Mouse (Mus musculus) neural tube, embryonic 13.5 days (tissue): ENCODE results near the gene Ntrk1. TPM values are rescaled to one million over a fixed set of nuclear protein-coding genes. Genes with fewer than 3 reads are reported as not detected.

Source experiments
- ATAC-seq: fragments of 200-750 bp; cut with Nextera tagmentation; 2 replicates; pipeline ENCODE4 v1.8.0; 2017; ENCODE audit warnings: low read depth, mild to moderate bottlenecking, moderate TSS enrichment, moderate library complexity
- H3K27ac ChIP-seq: fragments of 300-500 bp; sonication (generic); replicated peaks from 2 replicates; pipeline ENCODE4 v1.5.1; 2015; ENCODE audit warnings: moderate library complexity, mild to moderate bottlenecking, inconsistent platforms
- H3K27me3 ChIP-seq: fragments of 300-500 bp; sonication (generic); 2 replicates; pipeline ENCODE4 v1.6.1; 2015; ENCODE audit warnings: mild to moderate bottlenecking, inconsistent platforms
- H3K36me3 ChIP-seq: fragments of 300-500 bp; sonication (generic); 2 replicates; pipeline ENCODE4 v1.6.1; 2015; ENCODE audit warnings: mild to moderate bottlenecking, inconsistent platforms
- H3K4me1 ChIP-seq: fragments of 300-500 bp; sonication (generic); replicated peaks from 2 replicates; pipeline ENCODE4 v1.6.1; 2015; ENCODE audit warnings: inconsistent platforms
- H3K4me2 ChIP-seq: fragments of 300-500 bp; sonication (generic); 2 replicates; pipeline ENCODE4 v1.6.1; 2015; ENCODE audit warnings: inconsistent platforms, mild to moderate bottlenecking, moderate library complexity
- H3K4me3 ChIP-seq: fragments of 300-500 bp; sonication (generic); 2 replicates; pipeline ENCODE4 v1.5.1; 2015; ENCODE audit warnings: mild to moderate bottlenecking, inconsistent platforms
- H3K9ac ChIP-seq: fragments of 300-500 bp; sonication (generic); 2 replicates; pipeline ENCODE4 v1.6.1; 2015; ENCODE audit warnings: moderate library complexity, mild to moderate bottlenecking, inconsistent platforms
- H3K9me3 ChIP-seq: fragments of 300-500 bp; sonication (generic); 2 replicates; pipeline ENCODE4 v1.6.1; 2016; ENCODE audit warnings: inconsistent platforms
- WGBS: fragments of 180-500 bp; shearing (Covaris S2); methylation state at CpG from one replicate; pipeline ENCODE4 v1.1.7; 2015; 5-methylcytosine and 5-hydroxymethylcytosine counted together
- polyA plus RNA-seq: library from polyadenylated mRNA; unstranded; fragments of >200 nt; fragmentation: Nextera tagmentation; extraction: Ambion mirVana; gene quantifications from 2 replicates; pipeline ENCODE4 v1.2.1, GENCODE M21; 2015

Gene Ntrk1
- polyA plus RNA-seq, 1 experiment from 2014 or later = 314 TPM

GRCm38 (mm10) chr3:87764506-87764905, 30.5 kb downstream of the Ntrk1 start:
- Histone ChIP-seq H3K9me3 (no peaks in the 10 kb centered on the region), H3K4me3 (no peak overlapping the region), H3K27ac (peak overlapping the region; percentile 67), H3K27me3 (peaks cover 47% of the 10 kb centered on the region), H3K9ac (peak overlapping the region; percentile 49), H3K4me2 (peak overlapping the region; percentile 39), H3K36me3 (no peaks in the 10 kb centered on the region), H3K4me1 (peaks cover 30% of the 10 kb centered on the region)
- WGBS = 36% methylated on average over 10 of the region's 10 CpGs
- no peak for ATAC-seq

- peak; percentile 35; the same call in 1 of the 2 replicates for ATAC-seq
- peak overlapping the region; percentile 67 for H3K27ac ChIP-seq
- H3K4me2 ChIP-seq = peak overlapping the region; percentile 39
- no peaks in the 10 kb centered on the region for H3K36me3 ChIP-seq
- H3K9ac ChIP-seq = peak overlapping the region; percentile 50
- H3K4me3 ChIP-seq = no peak overlapping the region
- H3K27me3 ChIP-seq = peaks cover 40% of the 10 kb centered on the region
- H3K9me3 ChIP-seq = no peaks in the 10 kb centered on the region
- 15% methylated on average over 15 of the region's 15 CpGs for WGBS
- H3K4me1 ChIP-seq = peaks cover 28% of the 10 kb centered on the region
Observed at GRCm38 (mm10) chr3:87763683-87764289, 31.2 kb downstream of the Ntrk1 start.

GRCm38 (mm10) chr3:87763202-87763601, 31.8 kb downstream of the Ntrk1 start:
- Histone ChIP-seq H3K9ac (no peak overlapping the region), H3K4me2 (peak overlapping the region; percentile 39; the same call in 1 of the 2 replicates), H3K36me3 (no peaks in the 10 kb centered on the region), H3K27ac (peak overlapping the region; percentile 67), H3K27me3 (peaks cover 34% of the 10 kb centered on the region), H3K9me3 (no peaks in the 10 kb centered on the region), H3K4me3 (no peak overlapping the region), H3K4me1 (peaks cover 27% of the 10 kb centered on the region)
- WGBS = 59% methylated on average over 4 of the region's 4 CpGs
- no peak for ATAC-seq

- no peak overlapping the region for H3K9ac ChIP-seq
- H3K27me3 ChIP-seq = peaks cover 26% of the 10 kb centered on the region
- no peak overlapping the region for H3K27ac ChIP-seq
- WGBS = 78% methylated on average over 20 of the region's 20 CpGs
- H3K4me3 ChIP-seq = no peak overlapping the region
- ATAC-seq = no peak
- H3K9me3 ChIP-seq = no peaks in the 10 kb centered on the region
- no peaks in the 10 kb centered on the region for H3K36me3 ChIP-seq
- peaks cover 21% of the 10 kb centered on the region for H3K4me1 ChIP-seq
- no peak overlapping the region for H3K4me2 ChIP-seq
Observed at GRCm38 (mm10) chr3:87761408-87762375, 33.3 kb downstream of the Ntrk1 start.

- no peaks in the 10 kb centered on the region for H3K36me3 ChIP-seq
- no peak overlapping the region for H3K4me3 ChIP-seq
- ATAC-seq = no peak
- peaks cover 23% of the 10 kb centered on the region for H3K27me3 ChIP-seq
- no peak overlapping the region for H3K9ac ChIP-seq
- no peak overlapping the region for H3K4me2 ChIP-seq
- 33% methylated on average over 4 of the region's 5 CpGs for WGBS
- peaks cover 14% of the 10 kb centered on the region for H3K4me1 ChIP-seq
- no peaks in the 10 kb centered on the region for H3K9me3 ChIP-seq
- H3K27ac ChIP-seq = no peak overlapping the region
Observed at GRCm38 (mm10) chr3:87758641-87759040, 36.3 kb downstream of the Ntrk1 start.

GRCm38 (mm10) chr3:87756488-87756887, 38.5 kb downstream of the Ntrk1 start:
- Histone ChIP-seq H3K36me3 (no peaks in the 10 kb centered on the region), H3K4me3 (peak overlapping the region; percentile 28), H3K9ac (peak overlapping the region; percentile 60), H3K27me3 (peaks cover 23% of the 10 kb centered on the region), H3K4me1 (peaks cover 7% of the 10 kb centered on the region), H3K4me2 (peak overlapping the region; percentile 51), H3K9me3 (no peaks in the 10 kb centered on the region), H3K27ac (no peak overlapping the region)
- ATAC-seq = peak; percentile 32; the same call in 1 of the 2 replicates
- 44% methylated on average over 20 of the region's 20 CpGs for WGBS

- no peaks in the 10 kb centered on the region for H3K9me3 ChIP-seq
Observed at GRCm38 (mm10) chr3:87755964-87756363, 39.0 kb downstream of the Ntrk1 start.

GRCm38 (mm10) chr3:87753829-87754228, 41.1 kb downstream of the Ntrk1 start:
- H3K9me3 ChIP-seq = no peaks in the 10 kb centered on the region
- no peak overlapping the region for H3K27ac ChIP-seq
- no peak for ATAC-seq
- H3K4me3 ChIP-seq = no peak overlapping the region
- H3K4me1 ChIP-seq = peaks cover 7% of the 10 kb centered on the region
- H3K27me3 ChIP-seq = peaks cover 23% of the 10 kb centered on the region
- 85% methylated on average over 13 of the region's 13 CpGs for WGBS
- no peaks in the 10 kb centered on the region for H3K36me3 ChIP-seq
- no peak overlapping the region for H3K9ac ChIP-seq
- no peak overlapping the region for H3K4me2 ChIP-seq

More at GRCm38 (mm10) chr3:87755964-87756363, 39.0 kb downstream of the Ntrk1 start:
- Histone ChIP-seq H3K36me3 (no peaks in the 10 kb centered on the region), H3K4me3 (peak overlapping the region; percentile 28), H3K4me1 (peaks cover 7% of the 10 kb centered on the region), H3K27me3 (peaks cover 23% of the 10 kb centered on the region), H3K9ac (peak overlapping the region; percentile 60), H3K4me2 (peak overlapping the region; percentile 51), H3K27ac (no peak overlapping the region)
- ATAC-seq = peak; percentile 90
- 4% methylated on average over 24 of the region's 24 CpGs for whole genome bisulfite sequencing

- Histone ChIP-seq H3K4me2 (no peak overlapping the region), H3K9ac (no peak overlapping the region), H3K4me3 (no peak overlapping the region), H3K4me1 (peaks cover 10% of the 10 kb centered on the region), H3K27me3 (peaks cover 23% of the 10 kb centered on the region), H3K36me3 (no peaks in the 10 kb centered on the region), H3K27ac (no peak overlapping the region), H3K9me3 (no peaks in the 10 kb centered on the region)
- ATAC-seq = no peak
- WGBS = 95% methylated on average over 3 of the region's 3 CpGs
Observed at GRCm38 (mm10) chr3:87752567-87752966, 42.4 kb downstream of the Ntrk1 start.

- Histone ChIP-seq H3K4me1 (peaks cover 11% of the 10 kb centered on the region), H3K9ac (no peak overlapping the region), H3K36me3 (no peaks in the 10 kb centered on the region), H3K9me3 (no peaks in the 10 kb centered on the region), H3K4me2 (no peak overlapping the region), H3K27ac (no peak overlapping the region), H3K4me3 (no peak overlapping the region), H3K27me3 (peaks cover 9% of the 10 kb centered on the region)
- no peak for ATAC-seq
- WGBS = 92% methylated on average over 12 of the region's 12 CpGs
Observed at GRCm38 (mm10) chr3:87749977-87750376, 45.0 kb downstream of the Ntrk1 start.

- H3K4me1 ChIP-seq = peaks cover 14% of the 10 kb centered on the region
- H3K36me3 ChIP-seq = no peaks in the 10 kb centered on the region
- H3K27ac ChIP-seq = no peak overlapping the region
- whole genome bisulfite sequencing = 14% methylated on average over 5 of the region's 5 CpGs
- H3K27me3 ChIP-seq = 0 out of 2 replicates have a peak, but pooled peaks cover 1% of the 10 kb centered on the region
- no peak for ATAC-seq
- no peak overlapping the region; the same call in 1 of the 2 replicates for H3K9ac ChIP-seq
- H3K4me2 ChIP-seq = no peak overlapping the region
- H3K9me3 ChIP-seq = no peaks in the 10 kb centered on the region
- no peak overlapping the region for H3K4me3 ChIP-seq
Observed at GRCm38 (mm10) chr3:87749036-87749435, 45.9 kb downstream of the Ntrk1 start.

- Histone ChIP-seq H3K9ac (no peak within 1 kb of the TSS; the same call in 1 of the 2 replicates), H3K4me1 (peaks cover 14% of the 10 kb centered on the region), H3K4me2 (no peak within 1 kb of the TSS), H3K9me3 (no peaks in the 10 kb centered on the region), H3K36me3 (no peaks in the 10 kb centered on the region), H3K27me3 (no peaks in the 10 kb centered on the region), H3K27ac (no peak within 1 kb of the TSS), H3K4me3 (no peak within 1 kb of the TSS)
- no peak for ATAC-seq
- WGBS = 37% methylated on average over 13 of the region's 13 CpGs
Observed at GRCm38 (mm10) chr3:87748431-87748830, 46.5 kb downstream of the Ntrk1 start, which contains the start of gene Lrrc71. Gene Lrrc71 (minus strand): TSS chr3:87748625.
